ENCODE assay signal across 15 mouse cellular contexts in the genomic region with DNA sequence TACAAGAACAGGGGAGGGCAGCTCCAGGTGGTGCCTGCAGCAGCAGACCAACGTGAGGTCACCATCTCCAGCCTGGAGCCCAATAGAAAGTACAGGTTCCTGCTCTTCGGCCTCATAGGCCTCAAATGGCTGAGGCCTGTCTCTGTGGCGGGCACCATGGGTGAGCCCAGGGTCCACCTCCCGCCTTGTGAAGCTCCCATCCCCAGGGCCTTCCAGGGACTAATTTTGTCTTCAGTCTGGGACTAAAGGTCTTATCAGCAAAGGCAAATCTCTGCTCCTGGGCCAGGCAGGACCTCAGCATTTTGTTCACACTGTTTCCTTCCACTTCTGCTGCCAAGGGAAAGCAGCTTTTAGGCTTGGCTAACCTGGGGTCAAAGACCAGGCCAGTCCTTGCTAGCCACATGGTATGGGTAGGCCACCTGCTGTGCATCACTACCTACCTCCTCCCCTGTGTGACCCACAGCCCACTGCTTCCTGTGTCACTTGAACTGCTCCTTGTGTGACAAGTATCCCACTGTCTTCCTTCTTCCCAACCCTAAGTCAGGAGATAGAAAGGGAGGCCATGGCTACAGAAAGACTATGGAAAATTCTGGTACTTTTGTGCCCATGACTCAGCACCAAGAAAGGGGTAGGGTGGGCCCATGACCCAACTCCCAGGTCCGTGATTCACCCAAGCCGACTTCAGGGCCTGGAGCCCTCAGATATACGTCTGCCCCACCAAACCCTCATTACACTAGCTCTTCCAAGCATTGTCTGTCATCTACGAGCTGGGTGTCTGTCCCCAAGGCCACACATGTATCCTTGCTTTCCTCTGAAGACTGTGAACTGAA. TPM values are rescaled to one million over a fixed set of nuclear protein-coding genes. Genes with fewer than 3 reads are reported as not detected.
"Had no signal": no experiment of that assay in that cellular context is flagged by ENCODE, and none has a peak within 500 bp of the region (broad histone marks: within the 10 kb centered on the region; RNA-seq: fewer than 3 reads in every experiment).

No protein-coding gene starts in this region.

- H3K27ac ChIP-seq: left cerebral cortex, adult 2 months; limb, embryonic 15.5 days; liver, embryonic 13.5 days; lung, embryonic 15.5 days; macrophage; neural tube, embryonic 13.5 days; stomach, embryonic 15.5 days had no signal

- DNase-seq: liver, embryonic 13.5 days; thymus, adult 18-20 months had no signal

- H3K9me3 ChIP-seq: limb, embryonic 15.5 days; liver, embryonic 13.5 days; lung, embryonic 15.5 days; stomach, embryonic 15.5 days had no signal

- H3K27me3 ChIP-seq: limb, embryonic 15.5 days; liver, embryonic 13.5 days; lung, embryonic 15.5 days; megakaryocyte, embryonic 14.5 days; neural tube, embryonic 13.5 days; stomach, embryonic 15.5 days had no signal

- H3K4me2 ChIP-seq: limb, embryonic 15.5 days; liver, embryonic 13.5 days; lung, embryonic 15.5 days; midbrain, embryonic 11.5 days; neural tube, embryonic 13.5 days; stomach, embryonic 15.5 days had no signal

- ATAC-seq: liver, postnatal 0 days; midbrain, embryonic 16.5 days had no signal

- H3K4me1 ChIP-seq: limb, embryonic 15.5 days; liver, embryonic 13.5 days; lung, embryonic 15.5 days; megakaryocyte, embryonic 14.5 days; neural tube, embryonic 13.5 days; stomach, embryonic 15.5 days had no signal

- H3K4me3 ChIP-seq: left cerebral cortex, adult 2 months; limb, embryonic 15.5 days; liver, embryonic 13.5 days; lung, embryonic 15.5 days; megakaryocyte, embryonic 14.5 days; neural tube, embryonic 13.5 days; stomach, embryonic 15.5 days had no signal

- H3K9ac ChIP-seq: limb, embryonic 15.5 days; liver, embryonic 13.5 days; liver, postnatal 0 days; lung, embryonic 15.5 days; neural tube, embryonic 13.5 days; stomach, embryonic 15.5 days had no signal

- H3K36me3 ChIP-seq: limb, embryonic 15.5 days; liver, embryonic 13.5 days; lung, embryonic 15.5 days; neural tube, embryonic 13.5 days; stomach, embryonic 15.5 days had no signal

RNA-seq across cellular contexts. Expression of gene Cyp21a1, which starts 7.8 kb away (rescaled TPM):
- total RNA-seq: left cerebral cortex, adult 2 months; left cerebral cortex, postnatal 14 days had no signal
- polyA plus RNA-seq: kidney, embryonic 14.5 days; limb, embryonic 11.5 days; liver, embryonic 13.5 days; liver, postnatal 0 days; lung, embryonic 15.5 days; macrophage; midbrain, embryonic 11.5 days; midbrain, embryonic 16.5 days; neural tube, embryonic 13.5 days had no signal

RNA-seq across cellular contexts. Expression of gene C4b, which starts 52.8 kb away (rescaled TPM):
- polyA plus RNA-seq: kidney, embryonic 14.5 days; limb, embryonic 11.5 days; midbrain, embryonic 11.5 days; neural tube, embryonic 13.5 days had no signal
